Mouse (Mus musculus) embryonic facial prominence, embryonic 14.5 days (tissue): Measurements from ENCODE around the gene Tlx2. TPM values are rescaled to one million over a fixed set of nuclear protein-coding genes. Genes with fewer than 3 reads are reported as not detected.

ENCODE experiments used
- ATAC-seq: fragments of 200-750 bp; cut with Nextera tagmentation; 2 replicates; pipeline ENCODE4 v1.8.0; 2017; ENCODE audit warnings: low read depth, moderate number of reproducible peaks, moderate TSS enrichment
- DNase-seq: peaks from one replicate; pipeline ENCODE4 v3.0.0-alpha.2; 2015; ENCODE audit warnings: low spot score
- H3K27ac ChIP-seq: fragments of 300-500 bp; sonication (generic); replicated peaks from 2 replicates; pipeline ENCODE4 v1.5.1; 2014; ENCODE audit warnings: low read depth, mild to moderate bottlenecking, low read length, moderate library complexity
- H3K27me3 ChIP-seq: fragments of 300-500 bp; sonication (generic); replicated peaks from 2 replicates; pipeline ENCODE4 v1.6.1; 2014; ENCODE audit warnings: low read length; ENCODE audit not compliant: control insufficient read depth, insufficient read depth
- H3K36me3 ChIP-seq: fragments of 300-500 bp; sonication (generic); 2 replicates; pipeline ENCODE4 v1.6.1; 2014; ENCODE audit warnings: low read length, mixed read lengths; ENCODE audit not compliant: control insufficient read depth, insufficient read depth
- H3K4me1 ChIP-seq: fragments of 300-500 bp; sonication (generic); 2 replicates; pipeline ENCODE4 v1.6.1; 2014; ENCODE audit warnings: antibody characterized with exemption, low read length; ENCODE audit not compliant: control insufficient read depth, insufficient read depth
- H3K4me2 ChIP-seq: fragments of 300-500 bp; sonication (generic); 2 replicates; pipeline ENCODE4 v1.6.1; 2014; ENCODE audit warnings: low read depth, mild to moderate bottlenecking, low read length, moderate library complexity, mixed read lengths
- H3K4me3 ChIP-seq: fragments of 300-500 bp; sonication (generic); 2 replicates; pipeline ENCODE4 v1.5.1; 2014; ENCODE audit warnings: low read depth, mild to moderate bottlenecking, low read length
- H3K9ac ChIP-seq: fragments of 300-500 bp; sonication (generic); 2 replicates; pipeline ENCODE4 v1.6.1; 2014; ENCODE audit warnings: low read depth, mild to moderate bottlenecking, low read length, moderate library complexity, mixed read lengths
- H3K9me3 ChIP-seq: fragments of 300-500 bp; sonication (generic); 2 replicates; pipeline ENCODE4 v1.6.1; 2016; ENCODE audit warnings: low read length; ENCODE audit not compliant: control insufficient read depth
- WGBS: fragments of 180-500 bp; shearing (Covaris S2); extraction: QIAGEN DNeasy Blood & Tissue Kit; methylation state at CpG from one replicate; pipeline ENCODE4 v1.1.7; 2014; 5-methylcytosine and 5-hydroxymethylcytosine counted together
- polyA plus RNA-seq: library from polyadenylated mRNA; unstranded; fragments of >200 nt; fragmentation: Nextera tagmentation; extraction: Ambion mirVana; gene quantifications from 2 replicates; pipeline ENCODE4 v1.2.1, GENCODE M21; 2014

The Tlx2 gene
- polyA plus RNA-seq, 1 experiment from 2014 or later, result 3.4 TPM

GRCm38 (mm10) chr6:83115011-83115671 is 45.0 kb upstream of the Tlx2 start, which contains the start of gene Mogs:
TSS of gene Mogs (plus strand) at chr6:83115496.
- no peaks in the 10 kb centered on the region for H3K9me3 ChIP-seq
- H3K4me1 ChIP-seq, result peaks cover 15% of the 10 kb centered on the region
- peak within 1 kb of the TSS; percentile 74 for H3K4me2 ChIP-seq
- H3K9ac ChIP-seq, result peak within 1 kb of the TSS; percentile 85
- H3K27me3 ChIP-seq, result no peaks in the 10 kb centered on the region
- DNase-seq (peak; percentile 95), ATAC-seq (peak; percentile 93)
- WGBS, result under 1% methylated on average over 39 of the region's 58 CpGs
- peaks cover 31% of the 10 kb centered on the region for H3K36me3 ChIP-seq
- H3K4me3 ChIP-seq, result peak within 1 kb of the TSS; percentile 60
- H3K27ac ChIP-seq, result peak within 1 kb of the TSS; percentile 77

- no peak overlapping the region for H3K9ac ChIP-seq
- peaks cover 4% of the 10 kb centered on the region; the same call in 1 of the 2 replicates for H3K36me3 ChIP-seq
Measured at GRCm38 (mm10) chr6:83111510-83112136, 41.5 kb upstream of the Tlx2 start.

GRCm38 (mm10) chr6:83108762-83109668 is 38.9 kb upstream of the Tlx2 start, which contains the start of gene Mrpl53:
TSS of gene Mrpl53 (plus strand) at chr6:83109040.
- Histone ChIP-seq H3K36me3 (peaks cover 7% of the 10 kb centered on the region; the same call in 1 of the 2 replicates), H3K27me3 (no peaks in the 10 kb centered on the region), H3K27ac (peak within 1 kb of the TSS; percentile 67), H3K4me2 (peak within 1 kb of the TSS; percentile 90), H3K9ac (peak within 1 kb of the TSS; percentile 86), H3K4me3 (peak within 1 kb of the TSS; percentile 91), H3K9me3 (no peaks in the 10 kb centered on the region), H3K4me1 (peaks cover 13% of the 10 kb centered on the region)
- WGBS, result 0% methylated on average over 65 of the region's 76 CpGs
- peak; percentile 92 for ATAC-seq
- peak; percentile 84 for DNase-seq

More at GRCm38 (mm10) chr6:83111510-83112136, 41.5 kb upstream of the Tlx2 start:
- no peaks in the 10 kb centered on the region for H3K9me3 ChIP-seq
- H3K4me2 ChIP-seq, result no peak overlapping the region
- WGBS, result 88% methylated on average over 4 of the region's 4 CpGs
- H3K27ac ChIP-seq, result no peak overlapping the region
- H3K4me3 ChIP-seq, result no peak overlapping the region
- ATAC-seq (no peak), DNase-seq (no peak)
- H3K27me3 ChIP-seq, result no peaks in the 10 kb centered on the region
- peaks cover 19% of the 10 kb centered on the region for H3K4me1 ChIP-seq

DNA sequence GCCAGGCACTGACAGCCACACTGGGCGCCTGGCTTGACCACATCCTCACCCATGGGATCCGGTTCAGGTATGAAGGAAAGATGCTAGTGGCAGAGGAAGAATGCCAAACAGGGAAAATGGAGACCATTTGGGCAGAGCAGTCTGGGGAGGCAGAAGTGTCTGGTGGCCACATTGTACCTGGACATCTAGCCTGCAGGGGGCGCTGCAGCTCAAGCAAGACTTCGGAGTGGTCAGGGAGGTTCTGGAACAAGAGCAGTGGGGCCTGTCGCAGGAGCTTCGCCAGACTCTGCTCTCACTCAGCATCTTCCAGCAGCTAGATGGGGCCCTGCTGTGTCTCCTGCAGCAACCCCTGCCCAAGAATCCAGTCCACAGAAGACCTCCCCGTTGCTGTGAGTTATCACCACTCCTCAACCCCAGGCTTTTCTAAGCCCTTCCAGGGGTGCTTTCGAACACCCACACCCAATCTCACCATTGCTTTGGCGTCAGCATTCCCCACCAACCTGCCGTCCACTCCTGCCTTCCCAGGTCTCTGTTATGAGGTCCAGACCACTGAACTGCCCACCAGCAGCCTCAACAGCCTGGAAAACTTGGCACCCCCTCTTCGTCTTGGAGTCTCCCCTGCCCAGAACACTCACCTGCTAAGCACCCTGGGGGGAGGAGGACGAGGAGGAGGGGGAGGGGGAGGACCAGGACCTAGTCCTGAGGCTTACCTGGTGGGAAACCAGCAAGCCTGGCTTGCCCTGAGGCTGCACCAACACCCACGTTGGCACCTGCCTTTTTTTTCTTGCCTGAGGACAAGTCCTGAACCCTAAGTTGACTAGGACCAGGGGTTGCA is 37.7 kb upstream of the Tlx2 start:
- 35% methylated on average over 12 of the region's 13 CpGs for WGBS
- Histone ChIP-seq H3K27ac (peak overlapping the region; percentile 67; the same call in 1 of the 2 replicates), H3K9me3 (no peaks in the 10 kb centered on the region), H3K27me3 (no peaks in the 10 kb centered on the region), H3K9ac (peak overlapping the region; percentile 86), H3K4me2 (peak overlapping the region; percentile 90), H3K4me1 (peaks cover 16% of the 10 kb centered on the region), H3K4me3 (peak overlapping the region; percentile 91), H3K36me3 (peaks cover 7% of the 10 kb centered on the region; the same call in 1 of the 2 replicates)
- peak; percentile 48 for ATAC-seq
- peak; percentile 75 for DNase-seq

- no peaks in the 10 kb centered on the region for H3K9me3 ChIP-seq
- no peak for ATAC-seq
- H3K4me2 ChIP-seq, result no peak overlapping the region
- 67% methylated on average over 4 of the region's 4 CpGs for WGBS
- H3K4me1 ChIP-seq, result peaks cover 12% of the 10 kb centered on the region
- H3K4me3 ChIP-seq, result no peak overlapping the region
- no peak for DNase-seq
- H3K27me3 ChIP-seq, result 0 out of 2 replicates have a peak, but pooled peaks cover 5% of the 10 kb centered on the region
- no peak overlapping the region for H3K9ac ChIP-seq
- H3K36me3 ChIP-seq, result 0 out of 2 replicates have a peak, but pooled peaks cover 3% of the 10 kb centered on the region
- H3K27ac ChIP-seq, result no peak overlapping the region
Measured at GRCm38 (mm10) chr6:83104158-83104557, 34.1 kb upstream of the Tlx2 start.

GRCm38 (mm10) chr6:83103130-83103650 is 33.1 kb upstream of the Tlx2 start:
- Histone ChIP-seq H3K9ac (peak overlapping the region; percentile 73), H3K27ac (no peak overlapping the region), H3K4me3 (no peak overlapping the region), H3K4me2 (peak overlapping the region; percentile 97), H3K27me3 (0 out of 2 replicates have a peak, but pooled peaks cover 5% of the 10 kb centered on the region), H3K9me3 (no peaks in the 10 kb centered on the region), H3K36me3 (0 out of 2 replicates have a peak, but pooled peaks cover 3% of the 10 kb centered on the region), H3K4me1 (peaks cover 9% of the 10 kb centered on the region)
- no peak for ATAC-seq
- 52% methylated on average over 11 of the region's 11 CpGs for WGBS
- no peak for DNase-seq

GRCm38 (mm10) chr6:83101688-83102556 is 31.8 kb upstream of the Tlx2 start:
- H3K9ac ChIP-seq, result peak overlapping the region; percentile 73
- peak overlapping the region; percentile 74 for H3K27ac ChIP-seq
- peaks cover 5% of the 10 kb centered on the region; the same call in 1 of the 2 replicates for H3K4me1 ChIP-seq
- H3K27me3 ChIP-seq, result 0 out of 2 replicates have a peak, but pooled peaks cover 5% of the 10 kb centered on the region
- H3K9me3 ChIP-seq, result no peaks in the 10 kb centered on the region
- peak overlapping the region; percentile 97 for H3K4me2 ChIP-seq
- 0 out of 2 replicates have a peak, but pooled peaks cover 3% of the 10 kb centered on the region for H3K36me3 ChIP-seq
- peak overlapping the region; percentile 73 for H3K4me3 ChIP-seq
- under 1% methylated on average over 58 of the region's 74 CpGs for WGBS
- peak; percentile 79 for DNase-seq
- peak; percentile 82 for ATAC-seq
